Mouse (Mus musculus): ENCODE measurements around the gene Cyp2r1. TPM values are rescaled to one million over a fixed set of nuclear protein-coding genes. Genes with fewer than 3 reads are reported as not detected.
"Not testable (repeated sequence)": the region's sequence is repeated elsewhere in the genome, so short reads cannot be mapped to it uniquely, and the experiment has no call there.

Gene Cyp2r1
- 1 to 10 TPM; 1.3 to 1.6 TPM for total RNA-seq (2021)
- long read RNA-seq, experiment 1, partial matches to known transcripts: 1 of 1 reads
- long read RNA-seq, experiment 1, other reads (novel, unspliced or antisense): 0 of 1 reads
- long read RNA-seq, experiment 2: 0 reads

- DNase-seq (ENCODE audit: low spot score in 2 of 2): peak; percentile 78 to 86
Measured at GRCm38 (mm10) chr7:114562531-114563241, at the start of gene Cyp2r1. Cyp2r1 (minus strand) TSS chr7:114562972.

- DNase-seq (ENCODE audit: low spot score in 2 of 2): not testable (repeated sequence)
Measured at GRCm38 (mm10) chr7:114594391-114594790, 31.6 kb upstream of the Cyp2r1 start.

- no peak for DNase-seq (ENCODE audit: low spot score in 2 of 2)
Measured at GRCm38 (mm10) chr7:114582441-114582840, 19.7 kb upstream of the Cyp2r1 start.

- no peak for DNase-seq (ENCODE audit: low spot score in 2 of 2)
Measured at GRCm38 (mm10) chr7:114581200-114581599, 18.4 kb upstream of the Cyp2r1 start.

GRCm38 (mm10) chr7:114580426-114580825, 17.7 kb upstream of the Cyp2r1 start:
- DNase-seq (ENCODE audit: low spot score in 2 of 2): peak; percentile 33 to 79

- no peak for DNase-seq (ENCODE audit: low spot score in 2 of 2)
Measured at GRCm38 (mm10) chr7:114577665-114578064, 14.9 kb upstream of the Cyp2r1 start.

GRCm38 (mm10) chr7:114576931-114577330, 14.2 kb upstream of the Cyp2r1 start:
- no peak for DNase-seq (ENCODE audit: low spot score in 2 of 2)

- not testable (repeated sequence) for DNase-seq (ENCODE audit: low spot score in 2 of 2)
Measured at GRCm38 (mm10) chr7:114573866-114574265, 11.1 kb upstream of the Cyp2r1 start.

GRCm38 (mm10) chr7:114536179-114536578, 26.6 kb downstream of the Cyp2r1 start:
- DNase-seq (ENCODE audit: low spot score in 2 of 2): no peak

- DNase-seq (ENCODE audit: low spot score in 2 of 2): no peak
Measured at GRCm38 (mm10) chr7:114526245-114526644, 36.5 kb downstream of the Cyp2r1 start.

- no peak for DNase-seq (ENCODE audit: low spot score in 2 of 2)
Measured at GRCm38 (mm10) chr7:114520122-114520521, 42.6 kb downstream of the Cyp2r1 start.

- DNase-seq (ENCODE audit: low spot score in 2 of 2): no peak
Measured at GRCm38 (mm10) chr7:114508879-114509278, 53.9 kb downstream of the Cyp2r1 start.

Other genes starting within 250 kb of the Cyp2r1 start
- gene Pde3b, start 147.7 kb downstream of the Cyp2r1 start, total RNA-seq (2021): 10 to 100 TPM; 10.9 to 11.9 TPM
- gene Calca, start 73.4 kb upstream of the Cyp2r1 start, total RNA-seq (2021): 1 to 10 TPM; 2.4 to 2.7 TPM
- gene Calcb, start 155.7 kb upstream of the Cyp2r1 start, total RNA-seq (2021): under 1 TPM in 1 of 2 experiments, not detected in 1; 0.46 TPM
- 1 to 10 TPM; 2.3 to 6.2 TPM for gene Insc, start 180.7 kb upstream of the Cyp2r1 start, total RNA-seq (2021)